Mouse (Mus musculus) lung, embryonic 16.5 days (tissue): Measurements from ENCODE around the gene Slc30a2. TPM values are rescaled to one million over a fixed set of nuclear protein-coding genes. Genes with fewer than 3 reads are reported as not detected.
"Not testable (repeated sequence)": the region's sequence is repeated elsewhere in the genome, so short reads cannot be mapped to it uniquely, and the experiment has no call there.

Experiments used
- ATAC-seq: fragments of 200-750 bp; cut with Nextera tagmentation; 2 replicates; pipeline ENCODE4 v1.8.0; 2017; ENCODE audit warnings: low read depth, mild to moderate bottlenecking, moderate library complexity
- H3K27ac ChIP-seq: fragments of 300-500 bp; sonication (generic); 2 replicates; pipeline ENCODE4 v1.5.1; 2014; ENCODE audit warnings: mild to moderate bottlenecking, control low read depth, low read length
- H3K27me3 ChIP-seq: fragments of 300-500 bp; sonication (generic); 2 replicates; pipeline ENCODE4 v1.6.1; 2014; ENCODE audit warnings: low read depth, low read length, mixed read lengths; ENCODE audit not compliant: control insufficient read depth, insufficient read depth
- H3K36me3 ChIP-seq: fragments of 300-500 bp; sonication (generic); 2 replicates; pipeline ENCODE4 v1.6.1; 2014; ENCODE audit warnings: low read length; ENCODE audit not compliant: control insufficient read depth, insufficient read depth
- H3K4me1 ChIP-seq: fragments of 300-500 bp; sonication (generic); replicated peaks from 2 replicates; pipeline ENCODE4 v1.6.1; 2014; ENCODE audit warnings: low read length, mixed read lengths; ENCODE audit not compliant: control insufficient read depth, insufficient read depth
- H3K4me2 ChIP-seq: fragments of 300-500 bp; sonication (generic); 2 replicates; pipeline ENCODE4 v1.6.1; 2014; ENCODE audit warnings: low read depth, low read length, control low read depth
- H3K4me3 ChIP-seq: fragments of 300-500 bp; sonication (generic); 2 replicates; pipeline ENCODE4 v1.5.1; 2014; ENCODE audit warnings: mild to moderate bottlenecking, low read length, control low read depth
- H3K9ac ChIP-seq: fragments of 300-500 bp; sonication (generic); 2 replicates; pipeline ENCODE4 v1.6.1; 2014; ENCODE audit warnings: low read length, control low read depth
- H3K9me3 ChIP-seq: fragments of 300-500 bp; sonication (generic); 2 replicates; pipeline ENCODE4 v1.6.1; 2016; ENCODE audit warnings: low read length; ENCODE audit not compliant: control insufficient read depth
- WGBS: fragments of 180-500 bp; shearing (Covaris S2); extraction: QIAGEN DNeasy Blood & Tissue Kit; methylation state at CpG from one replicate; pipeline ENCODE4 v1.1.7; 2014; 5-methylcytosine and 5-hydroxymethylcytosine counted together
- polyA plus RNA-seq: library from polyadenylated mRNA; unstranded; fragments of >200 nt; fragmentation: Nextera tagmentation; extraction: Ambion mirVana; gene quantifications from 2 replicates; pipeline ENCODE4 v1.2.1, GENCODE M21; 2015

Slc30a2 gene
- polyA plus RNA-seq, 1 experiment from 2014 or later = 0.29 TPM

- ATAC-seq = peak; percentile 84
Observed at GRCm38 (mm10) chr4:134328832-134329231, 14.1 kb upstream of the Slc30a2 start.

GRCm38 (mm10) chr4:134330281-134330680 lies 12.7 kb upstream of the Slc30a2 start:
- Histone ChIP-seq H3K4me3 (no peak overlapping the region), H3K36me3 (no peaks in the 10 kb centered on the region), H3K9me3 (no peaks in the 10 kb centered on the region), H3K4me2 (no peak overlapping the region), H3K9ac (no peak overlapping the region), H3K27me3 (no peaks in the 10 kb centered on the region), H3K4me1 (peaks cover 10% of the 10 kb centered on the region; the same call in 1 of the 2 replicates), H3K27ac (no peak overlapping the region)
- 55% methylated on average over 5 of the region's 5 CpGs for WGBS
- no peak for ATAC-seq

More at GRCm38 (mm10) chr4:134328832-134329231, 14.1 kb upstream of the Slc30a2 start:
- peaks cover 10% of the 10 kb centered on the region; the same call in 1 of the 2 replicates for H3K4me1 ChIP-seq
- no peak overlapping the region for H3K9ac ChIP-seq
- 51% methylated on average over 8 of the region's 8 CpGs for WGBS
- H3K4me2 ChIP-seq = no peak overlapping the region
- H3K27me3 ChIP-seq = no peaks in the 10 kb centered on the region
- H3K4me3 ChIP-seq = no peak overlapping the region
- H3K9me3 ChIP-seq = no peaks in the 10 kb centered on the region
- H3K36me3 ChIP-seq = no peaks in the 10 kb centered on the region
- 0 out of 2 replicates have a peak overlapping the region, but pooled peaks have one; percentile 10 for H3K27ac ChIP-seq

- H3K27ac ChIP-seq, H3K9me3 ChIP-seq, H3K4me1 ChIP-seq, H3K4me2 ChIP-seq, ATAC-seq, H3K36me3 ChIP-seq, H3K4me3 ChIP-seq, H3K9ac ChIP-seq: not testable (repeated sequence)
- whole genome bisulfite sequencing = 71% methylated on average over 6 of the region's 6 CpGs
- peaks cover 32% of the 10 kb centered on the region for H3K27me3 ChIP-seq
Observed at GRCm38 (mm10) chr4:134341231-134341630, 1.8 kb upstream of the Slc30a2 start.

GRCm38 (mm10) chr4:134342213-134342779 lies 685 bp upstream of the Slc30a2 start:
- H3K4me3 ChIP-seq = no peak overlapping the region
- peaks cover 32% of the 10 kb centered on the region for H3K27me3 ChIP-seq
- ATAC-seq = no peak
- peaks cover 7% of the 10 kb centered on the region; the same call in 1 of the 2 replicates for H3K4me1 ChIP-seq
- H3K9me3 ChIP-seq = peaks cover 3% of the 10 kb centered on the region; the same call in 1 of the 2 replicates
- H3K36me3 ChIP-seq = no peaks in the 10 kb centered on the region
- no peak overlapping the region for H3K9ac ChIP-seq
- 23% methylated on average over 11 of the region's 11 CpGs for WGBS
- no peak overlapping the region for H3K27ac ChIP-seq
- no peak overlapping the region for H3K4me2 ChIP-seq

GRCm38 (mm10) chr4:134344620-134345019 lies 1.6 kb downstream of the Slc30a2 start:
- Histone ChIP-seq H3K4me1 (peaks cover 14% of the 10 kb centered on the region), H3K9ac (no peak overlapping the region), H3K36me3 (no peaks in the 10 kb centered on the region), H3K4me3 (no peak overlapping the region), H3K9me3 (peaks cover 3% of the 10 kb centered on the region; the same call in 1 of the 2 replicates), H3K27ac (no peak overlapping the region), H3K27me3 (peaks cover 32% of the 10 kb centered on the region), H3K4me2 (no peak overlapping the region)
- WGBS = 35% methylated on average over 3 of the region's 3 CpGs
- no peak for ATAC-seq

- ATAC-seq = no peak
- Histone ChIP-seq H3K4me3 (no peak overlapping the region), H3K9me3 (peaks cover 3% of the 10 kb centered on the region; the same call in 1 of the 2 replicates), H3K4me2 (no peak overlapping the region), H3K9ac (no peak overlapping the region), H3K4me1 (peaks cover 14% of the 10 kb centered on the region), H3K27me3 (peaks cover 32% of the 10 kb centered on the region), H3K36me3 (no peaks in the 10 kb centered on the region), H3K27ac (no peak overlapping the region)
- 90% methylated on average over 15 of the region's 15 CpGs for WGBS
Observed at GRCm38 (mm10) chr4:134345802-134346201, 2.8 kb downstream of the Slc30a2 start.

- H3K9ac ChIP-seq = no peak overlapping the region; the same call in 1 of the 2 replicates
- peak overlapping the region; percentile 60 for H3K27ac ChIP-seq
- H3K27me3 ChIP-seq = peaks cover 17% of the 10 kb centered on the region
- no peaks in the 10 kb centered on the region for H3K36me3 ChIP-seq
- H3K9me3 ChIP-seq = no peaks in the 10 kb centered on the region
- H3K4me3 ChIP-seq = no peak overlapping the region
- 52% methylated on average over 11 of the region's 11 CpGs for WGBS
- peak; percentile 34 for ATAC-seq
- H3K4me1 ChIP-seq = peaks cover 20% of the 10 kb centered on the region
- 0 out of 2 replicates have a peak overlapping the region, but pooled peaks have one; percentile 6 for H3K4me2 ChIP-seq
Observed at GRCm38 (mm10) chr4:134348078-134348477, 5.1 kb downstream of the Slc30a2 start.

GRCm38 (mm10) chr4:134348545-134348944 lies 5.6 kb downstream of the Slc30a2 start:
- Histone ChIP-seq H3K4me1 (peaks cover 16% of the 10 kb centered on the region), H3K4me3 (no peak overlapping the region), H3K27me3 (peaks cover 12% of the 10 kb centered on the region), H3K36me3 (no peaks in the 10 kb centered on the region), H3K27ac (peak overlapping the region; percentile 60), H3K4me2 (0 out of 2 replicates have a peak overlapping the region, but pooled peaks have one; percentile 6), H3K9ac (no peak overlapping the region; the same call in 1 of the 2 replicates), H3K9me3 (no peaks in the 10 kb centered on the region)
- WGBS = 52% methylated on average over 5 of the region's 5 CpGs
- ATAC-seq = peak; percentile 53

GRCm38 (mm10) chr4:134349829-134350228 lies 6.8 kb downstream of the Slc30a2 start:
- peaks cover 7% of the 10 kb centered on the region for H3K27me3 ChIP-seq
- H3K4me3 ChIP-seq = no peak overlapping the region
- H3K36me3 ChIP-seq = no peaks in the 10 kb centered on the region
- no peak overlapping the region for H3K27ac ChIP-seq
- peaks cover 16% of the 10 kb centered on the region for H3K4me1 ChIP-seq
- 81% methylated on average over 7 of the region's 7 CpGs for WGBS
- H3K4me2 ChIP-seq = no peak overlapping the region
- no peak overlapping the region for H3K9ac ChIP-seq
- H3K9me3 ChIP-seq = no peaks in the 10 kb centered on the region
- no peak for ATAC-seq
